Mouse (Mus musculus) cerebral cortex, adult 2 months (tissue): ENCODE results near the gene Dab1.

ENCODE experiments used
- WGBS: fragments of 180-500 bp; shearing (Covaris S2); methylation state at CpG from one replicate; pipeline ENCODE4 v1.1.7; 2018; 5-methylcytosine and 5-hydroxymethylcytosine counted together

Gene Dab1

DNA sequence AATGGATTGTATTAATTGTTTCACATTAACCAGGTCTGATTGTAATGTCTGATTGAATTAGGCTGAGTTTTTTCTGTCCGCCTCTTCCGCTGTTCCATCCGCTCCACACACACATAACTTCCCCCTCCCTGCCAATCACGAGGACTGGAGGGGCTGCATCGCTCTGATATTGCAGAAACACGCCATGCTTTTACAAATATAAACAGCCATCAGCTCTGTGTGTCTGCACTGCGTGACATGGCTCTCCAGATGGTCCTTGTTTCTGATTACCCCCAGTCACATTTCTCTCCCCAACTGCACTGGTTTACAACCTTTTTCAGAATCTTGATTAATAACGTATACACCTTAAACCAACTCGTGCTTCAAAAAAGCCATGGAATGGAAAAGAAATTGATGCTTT is 831.5 kb downstream of the Dab1 start:
- 73% methylated on average over 9 of the region's 9 CpGs for WGBS

- WGBS = 24% methylated on average over 7 of the region's 7 CpGs
Measured at GRCm38 (mm10) chr4:104452587-104452986, 833.4 kb downstream of the Dab1 start.

- 38% methylated on average over 9 of the region's 9 CpGs for WGBS
Measured at GRCm38 (mm10) chr4:104455151-104455550, 836.0 kb downstream of the Dab1 start.

- 64% methylated on average over 3 of the region's 3 CpGs for WGBS
Measured at GRCm38 (mm10) chr4:104455760-104456159, 836.6 kb downstream of the Dab1 start.

DNA sequence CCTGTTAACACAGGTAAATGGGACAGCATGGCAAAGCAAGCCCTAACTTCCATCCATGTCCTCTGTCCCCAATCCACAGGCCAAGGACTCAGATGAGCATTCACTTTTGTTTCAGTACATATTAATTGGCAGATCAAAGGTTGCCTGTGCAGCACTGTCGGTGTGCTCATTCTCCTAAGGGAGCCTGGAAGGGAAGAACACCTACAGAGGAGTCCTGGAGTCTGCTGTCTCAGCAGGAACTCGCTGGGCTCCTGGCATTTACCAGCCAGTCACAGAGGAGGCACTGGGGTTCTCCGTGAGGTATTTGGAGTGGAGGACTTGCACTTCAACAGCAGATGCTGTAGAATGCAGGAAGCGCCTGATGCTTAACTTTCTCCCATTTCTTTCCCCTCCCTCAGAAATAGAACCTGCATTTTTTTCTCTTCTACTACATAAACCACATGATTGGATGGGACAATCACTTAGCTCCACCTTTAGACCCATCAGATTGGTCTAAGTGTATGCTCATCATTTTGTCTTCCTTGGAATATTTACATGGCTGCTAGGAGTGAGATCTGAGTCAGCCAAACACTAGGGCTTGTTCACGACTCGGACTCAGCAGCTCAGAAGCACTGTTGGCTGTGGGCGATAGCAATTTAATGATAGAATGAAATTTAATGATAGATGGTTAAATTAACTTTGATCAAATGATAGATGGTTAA is 837.2 kb downstream of the Dab1 start:
- WGBS = 54% methylated on average over 7 of the region's 7 CpGs

GRCm38 (mm10) chr4:104458726-104459125 is 839.6 kb downstream of the Dab1 start:
- 39% methylated on average over 5 of the region's 5 CpGs for WGBS

DNA sequence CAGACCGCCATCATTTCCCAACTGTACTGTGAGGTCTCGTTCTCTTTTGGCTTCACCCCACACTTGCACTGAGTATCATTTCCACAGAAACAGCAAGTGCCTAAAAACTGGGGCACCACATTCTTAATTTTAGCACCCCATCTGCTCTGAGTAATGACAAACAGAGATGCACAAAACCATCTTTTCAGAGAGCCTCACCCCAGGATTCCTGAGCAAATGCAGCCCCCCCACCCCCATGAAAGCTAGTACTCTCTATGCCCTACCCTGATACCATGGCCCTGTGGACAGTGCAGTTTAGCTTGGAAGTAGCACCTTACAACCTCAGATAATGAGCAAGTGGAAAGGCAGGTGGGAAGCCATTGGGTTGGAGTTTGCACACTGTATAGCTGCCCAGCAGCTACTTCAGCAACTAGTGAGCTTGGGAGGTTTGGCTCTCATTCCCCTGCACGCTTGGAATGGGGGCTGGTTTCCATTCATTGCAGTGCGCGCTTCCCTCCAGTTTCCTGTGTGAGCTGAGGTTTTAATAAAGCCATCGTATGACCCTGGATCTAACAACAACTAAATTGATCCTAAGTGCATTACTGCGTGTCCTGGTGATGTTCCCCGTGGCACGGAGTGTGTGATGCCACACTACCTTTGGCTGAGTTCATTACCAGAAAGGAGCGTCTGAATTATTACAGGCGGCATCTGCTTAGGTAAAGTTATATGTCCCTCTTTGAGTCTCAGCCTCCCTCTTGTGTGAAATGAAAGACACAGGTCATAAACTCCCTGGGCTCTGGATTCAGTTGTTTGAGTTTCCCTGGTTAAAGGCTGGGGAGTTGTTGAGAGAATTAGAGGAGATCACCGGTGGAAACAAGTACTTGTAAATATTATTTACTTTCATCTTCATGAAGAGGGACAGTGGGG is 842.2 kb downstream of the Dab1 start:
- 66% methylated on average over 12 of the region's 12 CpGs for WGBS

DNA sequence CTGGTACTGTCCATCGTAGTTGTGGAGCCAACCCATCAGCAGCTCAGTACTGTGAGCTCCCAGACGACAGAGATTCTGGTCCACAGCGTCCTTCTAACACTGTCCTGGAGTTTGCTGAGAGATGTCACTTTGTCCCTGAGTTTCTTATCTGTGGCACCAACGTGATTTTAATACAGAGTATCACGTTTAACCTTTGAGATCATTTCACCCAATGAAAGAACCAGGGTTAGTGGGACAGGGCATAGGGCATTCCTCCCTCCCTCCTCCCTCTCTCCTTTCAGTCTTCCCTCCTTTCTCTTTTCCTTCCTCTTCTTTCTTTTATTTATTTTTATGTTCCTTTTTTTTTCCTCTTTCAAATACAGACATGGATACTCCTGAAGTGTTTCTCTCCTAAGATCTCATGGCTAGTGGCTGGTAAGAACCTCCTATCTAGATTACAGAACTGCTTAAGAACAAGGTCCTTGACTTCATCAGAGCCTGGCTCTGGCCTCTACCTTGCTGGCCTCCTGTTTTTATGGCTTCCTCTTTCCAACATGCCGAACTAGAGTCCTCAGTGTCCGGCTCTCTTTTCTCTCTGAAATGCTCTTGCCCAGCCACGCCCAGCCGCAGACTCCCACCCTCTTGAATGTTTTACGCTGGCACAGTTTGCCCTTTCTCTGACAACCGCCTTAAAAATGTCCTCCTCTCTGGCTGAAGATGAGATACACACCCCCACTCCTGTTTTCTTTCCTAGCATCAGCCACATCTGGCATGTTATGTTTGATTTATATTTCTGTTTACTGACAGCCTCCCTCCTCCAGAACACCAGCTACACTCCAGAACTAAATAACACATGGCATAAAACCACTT is 844.0 kb downstream of the Dab1 start:
- 76% methylated on average over 11 of the region's 11 CpGs for WGBS

DNA sequence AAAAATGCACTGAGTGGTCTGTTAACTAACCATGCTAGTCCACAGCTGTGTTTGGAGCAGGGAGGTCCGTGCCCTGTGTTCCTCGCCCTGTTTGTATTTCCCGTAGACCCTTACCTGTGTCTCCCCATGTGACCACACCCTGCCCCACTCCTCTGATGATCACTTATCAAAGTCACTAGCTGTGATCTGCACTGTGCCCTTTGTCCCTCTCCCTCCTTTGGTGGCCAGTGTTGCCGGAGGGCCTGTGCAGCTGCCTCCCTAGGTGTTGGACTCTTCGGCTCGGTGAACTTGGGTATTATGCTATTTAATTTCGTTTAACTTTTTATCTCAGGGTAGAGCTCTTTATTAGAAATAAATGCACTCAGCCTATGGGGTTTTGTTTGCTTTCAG is 844.6 kb downstream of the Dab1 start:
- WGBS = 77% methylated on average over 7 of the region's 7 CpGs

GRCm38 (mm10) chr4:104465594-104465993 is 846.4 kb downstream of the Dab1 start:
- WGBS = 100% methylated on average over 1 of the region's 1 CpGs

DNA sequence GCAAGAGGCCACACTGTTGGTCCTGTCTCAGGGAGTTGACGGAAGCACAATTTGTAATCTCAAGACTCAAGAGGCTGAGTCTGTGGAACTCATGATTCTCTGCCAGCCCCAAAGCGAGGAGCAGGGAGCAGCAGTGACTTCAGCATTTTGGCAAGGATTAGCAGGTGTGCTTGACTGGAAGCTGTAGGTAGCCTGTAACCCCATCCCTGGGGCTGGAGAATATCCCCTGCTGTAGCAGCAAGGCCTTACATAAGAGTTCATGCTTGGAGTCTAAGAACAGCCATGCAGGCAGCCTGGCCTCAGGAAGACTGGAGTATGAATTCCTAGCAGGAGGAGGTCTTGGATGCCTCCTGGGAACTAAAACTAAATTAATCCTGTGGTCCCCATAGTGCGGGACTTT is 849.5 kb downstream of the Dab1 start:
- WGBS = 75% methylated on average over 3 of the region's 3 CpGs

- WGBS = 59% methylated on average over 4 of the region's 4 CpGs
Measured at GRCm38 (mm10) chr4:104472915-104473314, 853.8 kb downstream of the Dab1 start.

DNA sequence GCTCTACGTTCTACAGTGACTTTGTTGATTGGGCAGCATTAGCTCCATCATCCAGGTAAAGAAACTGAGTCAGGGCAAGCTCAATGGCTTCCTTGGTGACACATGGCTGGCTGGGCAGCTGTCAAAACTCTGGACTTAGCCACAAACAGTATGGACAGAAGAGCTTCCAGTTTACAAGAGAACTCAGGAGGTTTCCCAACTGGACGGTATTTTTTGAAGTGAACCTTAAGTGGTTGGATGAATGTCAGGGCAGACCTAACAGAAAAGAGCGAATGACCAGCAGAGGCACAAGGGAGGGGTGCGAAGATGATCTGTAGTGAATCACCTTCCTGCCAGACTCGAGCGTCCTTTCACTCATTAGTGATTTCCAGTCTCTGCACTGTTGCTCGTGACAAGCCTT is 857.7 kb downstream of the Dab1 start:
- WGBS = 87% methylated on average over 7 of the region's 7 CpGs

- 100% methylated on average over 1 of the region's 1 CpGs for WGBS
Measured at GRCm38 (mm10) chr4:104483948-104484347, 864.8 kb downstream of the Dab1 start.

DNA sequence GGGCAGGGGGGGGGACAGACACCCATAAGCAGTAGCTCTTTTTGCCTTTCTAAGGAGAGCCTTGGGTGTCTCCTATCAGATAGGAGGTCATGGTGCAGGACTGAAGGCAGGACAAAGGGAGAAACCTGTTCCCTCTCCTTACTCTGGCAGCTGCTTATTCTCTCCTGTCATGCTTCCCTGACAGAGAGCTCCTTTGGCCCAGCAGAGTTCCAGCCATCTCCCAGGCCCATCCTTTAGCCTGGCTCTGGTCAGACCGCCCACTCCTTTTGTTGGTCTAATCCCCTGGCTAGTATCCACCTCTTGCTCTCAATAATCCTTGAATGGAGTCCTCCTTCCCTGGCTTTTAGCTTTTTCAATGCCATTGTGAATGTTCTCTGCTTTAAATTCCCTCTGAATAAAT is 878.1 kb downstream of the Dab1 start:
- 65% methylated on average over 1 of the region's 1 CpGs for WGBS

- WGBS = 86% methylated on average over 2 of the region's 2 CpGs
Measured at GRCm38 (mm10) chr4:104500112-104500511, 881.0 kb downstream of the Dab1 start.

- 81% methylated on average over 4 of the region's 4 CpGs for WGBS
Measured at GRCm38 (mm10) chr4:104500646-104501045, 881.5 kb downstream of the Dab1 start.

- 66% methylated on average over 4 of the region's 4 CpGs for WGBS
Measured at GRCm38 (mm10) chr4:104501245-104501644, 882.1 kb downstream of the Dab1 start.

- WGBS = 49% methylated on average over 5 of the region's 5 CpGs
Measured at GRCm38 (mm10) chr4:104509230-104509985, 890.2 kb downstream of the Dab1 start.

GRCm38 (mm10) chr4:104511855-104512254 is 892.7 kb downstream of the Dab1 start:
- 95% methylated on average over 6 of the region's 6 CpGs for WGBS

DNA sequence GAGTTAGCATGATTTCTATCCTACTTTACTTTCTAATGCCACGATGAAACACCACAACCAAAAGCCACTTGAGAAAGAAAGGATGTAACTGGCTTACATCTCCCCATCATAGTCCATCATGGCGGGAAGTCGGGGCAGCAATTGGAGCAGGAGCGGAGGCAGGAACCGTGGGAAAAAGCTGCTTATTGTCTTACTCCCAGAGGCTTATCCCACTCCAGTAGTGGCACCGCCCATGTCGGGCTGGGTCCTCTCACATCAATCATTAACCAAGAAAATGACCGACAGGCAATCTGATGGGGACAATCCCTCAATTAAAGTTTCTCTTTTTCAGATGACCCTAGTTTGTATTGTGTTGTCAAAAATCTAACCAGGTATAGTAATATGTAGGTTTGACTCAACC is 893.4 kb downstream of the Dab1 start:
- WGBS = 89% methylated on average over 8 of the region's 8 CpGs
